Mouse (Mus musculus) urinary bladder, adult 2 months (tissue): ENCODE measurements around the gene Wnt5b. TPM values are rescaled to one million over a fixed set of nuclear protein-coding genes. Genes with fewer than 3 reads are reported as not detected.
"Not testable (repeated sequence)": the region's sequence is repeated elsewhere in the genome, so short reads cannot be mapped to it uniquely, and the experiment has no call there.

ENCODE experiments used
- DNase-seq: peaks from one replicate; pipeline ENCODE4 v3.0.0; 2022; ENCODE audit warnings: low spot score
- polyA plus RNA-seq: library from polyadenylated mRNA; depleted of rRNA; stranded (reverse); fragments of >200 nt; gene quantifications from 2 replicates; pipeline ENCODE4 v1.2.3, GENCODE M21; 2012

Wnt5b gene
- polyA plus RNA-seq, 1 experiment, result 7.3 TPM

DNA sequence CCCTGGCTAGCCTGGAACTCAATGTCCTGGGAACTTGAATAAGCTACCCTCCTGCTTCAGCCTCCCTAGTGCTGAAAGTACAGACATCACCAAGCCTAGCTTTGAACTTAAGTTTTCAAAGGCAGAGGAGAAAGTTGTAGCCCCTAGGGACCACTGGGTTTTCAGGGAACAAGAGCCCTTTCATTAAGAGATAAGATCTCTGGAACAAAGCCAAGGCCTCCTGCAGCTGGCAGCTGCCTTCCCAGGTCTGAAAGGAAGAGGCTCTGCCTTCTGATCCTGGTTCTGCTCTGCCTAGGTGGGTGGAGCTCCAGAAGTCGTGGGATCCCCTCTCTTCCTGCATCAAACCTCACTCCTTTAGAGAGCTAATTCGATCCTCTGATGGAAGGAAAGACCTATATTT, 58.7 kb downstream of the Wnt5b start:
- DNase-seq, result no peak

DNA sequence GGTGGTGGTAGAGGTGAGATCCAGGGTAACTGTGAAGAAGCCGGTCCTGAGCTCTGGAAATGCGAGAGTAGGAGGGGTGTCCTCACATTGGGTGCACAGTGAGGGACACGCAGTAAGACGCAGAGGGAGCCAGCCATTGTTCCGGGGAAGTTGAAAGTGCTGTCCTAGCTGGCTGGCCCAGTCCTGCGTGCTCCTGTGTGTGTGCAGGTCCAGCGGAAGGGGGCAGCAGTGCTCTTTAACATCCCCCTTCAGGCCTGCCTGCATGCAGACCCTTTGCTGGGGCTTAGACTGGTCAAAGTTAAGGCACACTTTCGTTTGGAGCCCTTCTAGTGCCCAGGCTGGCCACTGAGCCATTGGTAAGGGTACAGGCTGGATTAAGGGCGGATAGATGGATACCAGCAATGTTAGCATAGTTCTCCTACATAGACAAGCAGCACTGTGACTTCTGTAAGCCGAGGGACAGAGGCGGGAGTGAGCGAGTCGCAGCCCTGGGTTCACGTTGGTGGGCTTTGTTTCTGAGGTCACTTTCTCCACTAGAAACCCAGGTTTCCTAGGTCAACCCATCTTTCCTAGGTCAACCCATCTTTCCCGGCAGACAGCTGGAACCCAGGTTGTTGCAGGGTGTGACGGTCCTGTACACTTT, 61.1 kb downstream of the Wnt5b start:
- peak; percentile 45 for DNase-seq

DNA sequence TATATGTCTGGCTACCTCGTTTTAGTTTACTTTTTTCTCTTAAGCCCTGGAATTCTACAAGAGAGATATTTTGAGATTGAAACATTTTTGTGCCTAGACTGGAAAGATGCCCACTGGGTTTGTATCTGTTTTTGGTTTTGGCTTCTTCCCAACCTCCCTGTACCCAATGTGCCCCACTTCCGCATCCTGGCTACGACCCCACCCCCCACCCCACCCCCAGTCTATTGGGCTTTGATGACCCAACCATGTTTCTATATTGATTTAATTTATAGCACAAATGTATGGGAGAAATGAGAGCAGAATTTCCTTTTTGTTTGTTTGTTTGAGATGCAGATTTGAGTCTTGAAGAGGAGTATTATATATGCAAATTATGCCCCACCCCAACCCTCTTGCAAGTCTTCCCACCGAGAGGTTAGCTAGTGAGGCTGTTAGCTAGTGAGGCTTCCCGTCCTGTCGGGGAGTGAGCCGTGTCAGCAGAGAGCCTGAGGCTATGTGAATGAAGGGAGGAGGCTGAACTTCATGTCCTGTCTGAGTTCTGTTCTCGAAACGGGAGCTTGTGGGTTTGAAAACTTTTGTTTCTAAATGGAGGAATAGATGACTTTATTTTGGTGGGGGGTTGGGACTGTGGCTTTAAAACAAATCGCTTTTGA, 62.3 kb downstream of the Wnt5b start:
- DNase-seq, result not testable (repeated sequence)

DNA sequence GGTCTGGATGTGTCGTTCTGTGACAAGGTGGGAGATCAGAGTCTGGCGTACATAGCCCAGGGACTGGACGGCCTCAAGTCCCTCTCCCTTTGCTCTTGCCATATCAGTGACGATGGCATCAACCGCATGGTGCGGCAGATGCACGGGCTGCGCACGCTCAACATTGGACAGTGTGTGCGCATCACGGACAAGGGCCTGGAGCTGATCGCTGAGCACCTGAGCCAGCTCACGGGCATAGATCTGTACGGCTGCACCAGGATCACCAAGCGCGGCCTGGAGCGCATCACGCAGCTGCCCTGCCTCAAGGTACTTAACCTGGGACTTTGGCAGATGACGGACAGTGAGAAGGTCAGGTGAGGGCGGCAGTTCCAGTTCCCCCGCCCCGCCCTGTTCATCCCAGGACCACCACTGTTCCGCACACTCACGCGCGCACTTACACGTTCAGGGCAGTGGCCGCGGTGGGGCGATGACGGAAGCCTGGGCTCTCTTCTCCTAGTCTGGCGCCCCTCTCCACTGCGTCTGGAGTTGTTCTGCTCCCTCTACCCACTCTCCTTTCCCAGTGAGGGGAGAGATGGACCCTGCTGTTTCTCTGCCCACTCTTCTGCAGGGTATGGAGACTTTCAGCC, 63.3 kb downstream of the Wnt5b start:
- no peak for DNase-seq

DNA sequence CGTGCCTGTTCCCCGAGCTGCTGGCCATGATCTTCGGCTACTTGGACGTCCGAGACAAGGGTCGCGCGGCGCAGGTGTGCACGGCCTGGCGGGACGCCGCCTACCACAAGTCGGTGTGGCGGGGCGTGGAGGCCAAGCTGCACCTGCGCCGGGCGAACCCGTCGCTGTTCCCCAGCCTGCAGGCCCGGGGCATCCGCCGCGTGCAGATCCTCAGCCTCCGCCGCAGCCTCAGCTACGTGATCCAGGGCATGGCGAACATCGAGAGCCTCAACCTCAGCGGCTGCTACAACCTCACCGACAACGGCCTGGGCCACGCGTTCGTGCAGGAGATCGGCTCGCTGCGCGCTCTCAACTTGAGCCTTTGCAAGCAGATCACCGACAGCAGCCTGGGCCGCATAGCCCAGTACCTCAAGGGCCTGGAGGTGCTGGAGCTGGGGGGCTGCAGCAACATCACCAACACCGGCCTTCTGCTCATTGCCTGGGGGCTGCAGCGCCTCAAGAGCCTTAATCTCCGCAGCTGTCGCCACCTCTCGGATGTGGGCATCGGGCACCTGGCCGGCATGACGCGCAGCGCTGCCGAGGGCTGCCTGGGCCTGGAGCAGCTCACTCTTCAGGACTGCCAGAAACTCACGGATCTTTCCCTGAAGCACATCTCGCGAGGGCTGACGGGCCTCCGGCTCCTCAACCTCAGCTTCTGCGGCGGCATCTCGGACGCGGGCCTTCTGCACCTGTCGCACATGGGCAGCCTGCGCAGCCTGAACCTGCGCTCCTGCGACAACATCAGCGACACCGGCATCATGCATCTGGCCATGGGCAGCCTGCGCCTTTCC, 64.1 kb downstream of the Wnt5b start:
- peak; percentile 60 for DNase-seq

DNA sequence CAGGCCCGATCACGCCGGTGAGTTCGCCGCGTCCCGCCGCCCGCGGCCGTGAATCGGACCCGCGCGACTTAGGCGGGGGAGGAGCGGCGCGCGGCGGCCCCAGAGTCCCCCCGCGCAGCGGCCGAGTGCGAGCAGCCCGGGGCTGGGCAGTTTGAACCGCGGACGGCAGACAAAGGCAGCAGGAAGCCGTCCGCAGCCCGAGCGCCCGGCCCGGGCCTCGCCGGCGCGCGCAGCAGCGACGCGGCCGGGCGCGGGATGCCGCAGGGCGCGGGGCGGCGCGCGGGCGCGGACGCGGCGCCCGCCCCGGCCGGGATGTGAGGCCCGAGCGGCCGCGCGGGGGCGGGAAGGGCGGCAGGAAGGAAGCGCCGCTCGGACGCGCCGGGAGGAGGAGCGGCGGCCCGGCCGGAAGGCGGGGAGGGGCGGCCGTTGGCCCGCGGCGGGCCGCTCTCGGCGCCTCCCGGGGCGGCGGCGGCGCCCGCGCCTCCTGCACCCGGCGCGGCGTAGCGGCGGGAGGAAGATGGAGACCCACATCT, 64.7 kb downstream of the Wnt5b start, which contains the start of gene Fbxl14:
Gene Fbxl14 (plus strand): TSS at position 326 of the 533 bp plus-strand sequence.
- DNase-seq, result no peak

DNA sequence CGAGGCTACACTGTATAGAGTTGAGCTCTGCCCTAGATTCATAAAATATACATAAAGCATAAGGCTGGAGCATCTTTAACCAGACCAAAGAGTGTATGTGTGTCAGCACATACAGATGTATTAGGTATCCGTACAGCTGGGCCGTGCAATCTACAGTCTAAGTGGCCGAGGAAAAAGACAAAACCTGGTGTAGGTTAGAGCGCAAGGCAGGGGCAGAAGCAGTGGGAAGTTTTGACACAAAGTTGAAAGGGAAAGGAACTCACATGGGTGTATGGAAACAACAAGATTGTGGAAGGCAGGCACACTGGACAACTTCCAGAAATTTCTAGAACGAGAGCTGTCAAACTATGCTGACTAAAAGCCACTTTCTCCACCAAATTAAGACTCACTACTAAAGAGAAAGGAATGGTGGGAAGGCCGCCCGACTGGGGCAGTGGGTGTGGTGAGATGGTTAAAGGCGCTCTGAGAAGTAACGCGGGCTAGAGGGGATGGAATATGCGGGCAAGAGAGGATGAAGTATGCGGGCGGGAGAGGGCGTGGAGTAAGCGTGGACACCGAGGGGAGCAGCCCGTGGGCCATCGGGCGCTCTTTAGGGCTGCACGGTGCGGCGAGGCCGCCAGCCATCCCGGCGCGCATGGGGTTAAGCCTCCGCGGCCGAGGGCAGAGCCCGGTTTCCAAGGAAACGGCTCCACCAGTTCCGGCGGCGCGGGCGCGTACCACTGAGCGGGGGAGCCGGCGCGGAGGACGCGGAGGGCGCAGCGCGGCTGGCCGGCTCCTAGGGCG, 65.4 kb downstream of the Wnt5b start:
- peak; percentile 89 for DNase-seq

DNA sequence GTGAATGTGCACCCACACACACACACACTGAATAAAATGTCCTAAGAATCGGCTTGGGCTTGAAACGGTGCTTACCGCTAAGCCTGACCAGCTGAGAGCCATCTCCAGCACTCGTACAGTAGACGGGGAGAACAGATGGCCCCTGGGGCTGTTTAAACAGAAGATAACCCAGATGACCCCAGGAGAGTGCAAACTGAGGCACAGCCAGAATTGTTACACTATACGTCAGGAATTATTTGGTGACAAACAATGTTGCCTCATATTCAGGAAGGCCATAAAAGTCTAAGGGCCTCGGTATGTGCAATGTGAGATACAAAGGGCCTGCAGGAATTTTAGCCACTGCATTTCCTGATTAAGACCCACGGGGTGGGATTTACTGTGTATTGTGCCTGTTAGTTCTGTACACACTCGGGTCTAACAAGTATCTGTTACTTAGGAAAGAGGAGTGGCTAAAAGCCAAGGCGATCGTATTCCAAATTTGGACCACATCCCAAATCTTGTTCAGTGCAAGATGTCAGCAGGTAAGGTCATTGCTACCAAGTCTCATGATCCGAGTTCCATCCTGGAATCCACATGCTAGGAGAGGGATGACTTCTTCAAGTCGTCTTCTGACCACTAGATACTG, 66.3 kb downstream of the Wnt5b start:
- DNase-seq, result no peak

DNA sequence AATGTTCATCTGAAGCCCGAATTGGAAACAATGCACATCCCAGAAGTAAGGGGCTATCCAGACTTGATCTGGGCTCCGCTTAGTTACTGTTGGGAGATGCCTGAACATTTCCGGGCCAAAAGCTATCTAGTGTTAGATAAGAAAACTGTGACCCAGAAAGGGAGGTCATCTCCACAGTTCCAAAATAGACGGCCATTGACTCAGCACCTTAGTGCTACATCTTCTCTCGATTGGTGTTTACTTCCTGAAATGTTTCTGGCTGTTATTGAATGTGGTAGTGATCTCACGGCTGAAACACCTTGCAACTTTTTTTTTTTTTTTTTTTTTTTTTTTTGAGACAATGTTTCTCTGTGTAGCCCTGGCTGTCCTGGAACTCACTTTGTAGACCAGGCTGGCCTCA, 68.2 kb downstream of the Wnt5b start:
- no peak for DNase-seq

DNA sequence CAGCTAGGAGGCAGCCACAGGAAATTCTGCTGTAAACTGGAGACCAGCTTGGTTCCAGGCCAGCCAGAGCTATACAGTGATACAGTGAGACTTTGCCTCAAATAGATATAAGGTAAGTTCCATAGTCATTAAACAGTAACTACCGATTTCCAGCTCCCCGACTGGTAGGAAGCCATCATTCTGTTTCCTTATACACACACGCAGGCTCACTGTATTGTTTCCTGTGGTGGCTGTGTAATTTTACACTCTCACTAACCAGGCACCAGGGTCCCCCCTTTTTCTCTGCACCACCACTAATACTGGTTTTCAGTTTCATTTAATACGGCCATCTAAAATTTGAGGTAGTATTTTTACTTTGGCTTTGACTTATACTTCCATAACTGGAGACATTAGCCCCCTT, 70.2 kb downstream of the Wnt5b start:
- no peak for DNase-seq

DNA sequence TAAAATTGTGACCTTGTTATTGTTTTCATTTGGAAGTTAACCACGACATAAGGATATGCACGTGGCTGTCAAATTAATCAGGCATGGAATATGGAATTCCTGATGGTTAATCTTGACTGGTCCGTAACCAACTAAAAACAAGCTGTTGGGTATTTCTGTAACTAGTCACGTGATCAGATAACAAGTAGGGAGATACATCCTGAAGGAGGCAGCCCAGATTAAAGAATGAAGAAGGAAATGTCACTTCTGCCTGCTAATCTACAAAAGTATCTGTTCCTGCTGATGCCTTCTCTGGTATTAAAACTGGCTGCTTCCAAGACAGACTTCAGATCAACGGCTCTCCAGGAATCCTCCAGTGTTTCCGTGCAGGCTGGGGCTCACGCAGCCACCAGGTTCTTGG, 70.7 kb downstream of the Wnt5b start:
- DNase-seq, result no peak

DNA sequence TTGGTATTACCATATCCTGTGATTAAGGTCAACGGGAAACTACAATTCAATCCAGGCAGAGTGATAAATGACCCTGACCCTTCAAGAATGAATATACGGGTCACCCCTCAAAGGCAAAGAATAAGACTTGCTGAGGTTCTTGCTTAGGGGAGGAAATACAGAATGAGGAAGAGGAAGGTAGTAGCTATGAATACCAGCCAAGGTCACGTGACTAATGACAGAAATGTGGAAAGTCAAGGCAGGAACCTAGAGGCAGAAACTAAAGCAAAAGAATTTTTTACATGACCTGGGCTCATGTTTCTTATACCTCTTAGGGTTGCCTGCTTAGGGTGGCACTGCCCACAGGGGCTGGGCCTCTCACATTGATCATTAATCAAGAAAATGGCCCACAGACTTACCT, 71.4 kb downstream of the Wnt5b start:
- no peak for DNase-seq

DNA sequence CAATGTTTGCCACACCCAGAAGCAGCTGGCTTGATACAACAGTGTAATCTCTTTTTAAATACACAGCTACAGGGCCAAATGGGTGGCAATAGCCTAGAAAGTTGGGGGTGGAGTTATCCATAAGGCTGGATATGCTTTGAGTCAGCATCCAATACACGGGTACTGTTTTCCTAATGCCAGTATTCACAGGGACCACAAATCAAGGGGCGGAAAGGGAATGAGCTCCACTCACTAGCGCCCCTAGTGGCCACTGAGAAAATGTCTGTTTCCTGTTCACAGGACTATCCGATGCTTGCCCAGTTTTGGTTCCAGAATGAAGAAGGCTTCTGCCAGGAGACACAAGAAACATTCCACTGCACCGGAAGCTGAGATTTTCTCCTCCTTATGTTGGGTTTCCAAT, 72.0 kb downstream of the Wnt5b start:
- no peak for DNase-seq

DNA sequence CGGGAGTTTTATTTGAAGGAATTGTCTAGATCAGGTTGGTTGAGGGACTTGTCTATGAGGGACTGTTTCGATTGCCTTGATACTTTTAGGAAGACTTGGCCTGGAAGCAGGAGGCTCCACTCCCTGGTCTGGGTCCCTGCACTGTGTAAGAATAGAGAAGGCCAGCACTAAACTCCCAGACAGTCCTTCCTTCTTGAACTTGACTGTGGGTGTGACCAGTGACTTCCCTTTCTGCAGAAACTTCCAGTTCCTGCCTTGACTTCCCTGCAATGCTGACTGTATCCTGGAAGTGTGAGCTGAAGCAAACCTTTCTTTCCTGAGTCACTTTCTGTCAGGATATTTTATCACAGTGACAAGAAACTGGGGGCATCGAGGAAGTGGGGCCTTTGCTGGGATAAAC, 73.4 kb downstream of the Wnt5b start:
- DNase-seq, result no peak

DNA sequence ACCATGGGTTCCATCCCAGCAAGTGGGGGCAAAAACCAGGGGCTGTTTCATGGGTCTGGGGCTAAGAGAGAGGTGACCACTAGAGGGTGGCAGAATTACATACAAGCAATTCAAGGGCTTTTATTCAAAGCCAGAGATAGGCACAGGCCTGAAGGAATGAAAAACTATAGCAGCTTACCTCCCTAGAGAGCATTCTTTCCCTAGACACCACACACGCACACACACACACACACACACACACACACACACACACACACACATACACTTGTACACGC, 76.4 kb downstream of the Wnt5b start:
- no peak for DNase-seq

DNA sequence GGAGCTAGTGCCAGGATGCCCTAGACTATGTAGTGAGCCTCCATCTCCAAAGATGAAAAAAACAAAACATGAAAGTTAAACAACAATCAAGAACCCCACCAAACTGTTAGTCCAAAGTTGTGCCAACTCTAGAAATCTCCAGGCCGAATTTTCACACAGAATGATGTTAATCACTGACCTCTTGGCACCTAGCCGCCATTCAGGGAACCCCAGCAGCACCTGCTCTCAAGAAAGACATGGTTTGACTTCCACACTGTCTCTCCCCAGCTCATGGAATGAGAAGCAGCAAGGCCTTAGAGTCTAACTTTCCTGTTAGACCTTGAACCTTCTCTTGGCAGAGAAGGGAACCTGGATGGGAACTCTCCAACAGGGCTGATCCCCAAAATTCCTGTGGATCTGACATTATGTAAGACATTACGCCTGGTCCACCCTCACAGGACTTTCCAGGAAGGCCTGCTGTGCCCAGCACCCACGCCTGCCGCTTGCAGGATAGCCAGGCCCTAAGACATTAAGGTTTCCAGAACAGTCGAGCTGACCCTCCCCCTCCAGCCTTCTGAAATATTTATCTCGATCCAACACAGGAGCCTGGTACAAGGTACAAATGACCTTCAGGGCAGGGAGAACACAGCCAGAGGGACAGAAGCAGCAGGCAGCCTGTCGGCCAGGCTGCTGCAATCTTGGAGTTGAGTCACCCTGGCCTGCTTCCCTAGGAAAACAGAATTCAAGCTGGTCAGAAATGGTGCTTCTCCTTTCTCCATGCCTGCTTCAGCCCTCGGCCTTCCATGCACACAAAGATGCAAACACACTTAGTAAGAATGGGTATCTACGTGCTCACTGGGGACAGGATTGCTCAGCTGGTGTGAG, 77.0 kb downstream of the Wnt5b start:
- DNase-seq, result no peak

DNA sequence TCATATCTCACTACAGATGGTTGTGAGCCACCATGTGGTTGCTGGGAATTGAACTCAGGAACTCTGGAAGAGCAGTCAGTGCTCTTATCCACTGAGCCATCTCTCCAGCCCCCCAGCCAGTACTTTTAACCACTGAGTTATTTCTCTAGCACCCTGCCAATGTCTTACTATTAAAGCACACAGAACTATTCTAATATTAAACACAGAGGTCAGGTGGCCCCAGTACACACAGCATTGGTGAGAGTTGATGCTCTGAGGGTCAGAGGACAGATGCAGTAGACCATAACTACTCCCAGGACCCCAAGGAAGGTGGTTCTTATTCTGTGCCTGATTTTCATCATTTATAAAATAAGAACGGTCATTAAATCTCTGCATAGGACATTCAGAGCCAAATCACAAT, 78.0 kb downstream of the Wnt5b start:
- no peak for DNase-seq

DNA sequence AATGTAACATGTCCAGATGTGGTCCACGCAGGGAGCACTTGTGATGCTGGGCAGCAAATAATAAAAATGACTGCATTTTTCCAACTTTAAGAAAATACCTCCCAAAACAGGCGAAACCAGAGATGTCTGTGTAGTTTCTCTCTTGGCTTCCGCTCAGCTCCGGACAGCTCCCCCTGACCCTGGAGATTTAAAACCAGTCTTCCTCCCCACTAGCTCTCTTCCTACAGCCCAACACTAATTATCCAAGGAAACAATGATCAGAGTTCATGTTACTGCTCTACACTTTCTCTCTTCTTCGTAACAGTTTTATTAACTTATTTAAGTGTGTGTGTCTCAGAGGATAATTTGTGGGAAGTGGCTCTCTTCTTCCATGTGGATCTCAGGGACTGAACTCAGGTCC, 83.8 kb downstream of the Wnt5b start:
- DNase-seq, result no peak

DNA sequence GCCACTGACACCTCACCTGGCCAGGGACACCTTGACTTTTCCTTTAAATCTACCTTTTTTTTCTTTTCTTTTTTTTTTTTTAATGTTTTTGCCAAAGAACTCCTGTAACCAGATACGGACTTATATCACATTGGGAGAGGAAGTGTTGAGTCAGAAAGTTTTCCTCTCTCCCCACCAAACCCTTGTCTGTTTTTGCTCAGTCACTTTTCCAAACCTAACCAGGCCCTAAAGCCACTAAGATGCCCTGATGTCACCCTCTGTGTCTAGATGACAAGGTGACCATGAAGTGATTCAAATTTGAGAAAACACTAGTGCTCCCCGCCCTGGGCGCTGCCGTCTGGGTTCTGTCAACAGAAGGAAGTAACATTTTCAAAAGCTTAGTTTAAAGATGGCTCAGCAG, 85.1 kb downstream of the Wnt5b start:
- DNase-seq, result no peak

DNA sequence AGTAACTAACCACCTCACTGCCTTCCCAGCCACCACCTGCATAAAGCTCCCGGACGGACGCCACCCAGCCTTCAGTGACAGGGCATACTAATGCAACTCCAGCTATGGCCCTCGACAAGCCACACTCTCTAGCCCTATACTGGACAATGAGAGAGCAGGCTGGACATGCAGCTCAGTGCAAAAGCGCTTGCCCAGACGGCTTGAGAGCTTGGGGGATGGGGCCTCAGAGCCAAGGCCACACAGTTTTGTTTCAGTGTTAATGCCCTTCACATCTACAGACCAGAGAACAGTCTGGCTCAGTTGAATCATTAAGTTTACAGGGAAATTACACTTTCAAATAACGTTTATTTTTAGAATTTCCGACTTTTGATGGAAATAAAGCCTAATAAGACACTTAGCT, 86.0 kb downstream of the Wnt5b start:
- no peak for DNase-seq
